Mouse (Mus musculus) C2C12 (cell line): ENCODE data around the gene Kctd17.

Experiments
- CTCF ChIP-seq: IDR thresholded peaks from one replicate; pipeline ENCODE4 v1.5.1; 2011; ENCODE audit not compliant: control insufficient read depth, insufficient read depth, insufficient read length
- USF1 ChIP-seq: IDR thresholded peaks from one replicate; pipeline ENCODE4 v1.6.1; 2011; ENCODE audit warnings: low read depth, mild to moderate bottlenecking, control low read depth, moderate library complexity

- TF ChIP-seq CTCF (no peak), USF1 (peak; percentile 24)
Measured at GRCm38 (mm10) chr15:78435681-78436080, 7.3 kb downstream of the Kctd17 start.
